In the genomic region with DNA sequence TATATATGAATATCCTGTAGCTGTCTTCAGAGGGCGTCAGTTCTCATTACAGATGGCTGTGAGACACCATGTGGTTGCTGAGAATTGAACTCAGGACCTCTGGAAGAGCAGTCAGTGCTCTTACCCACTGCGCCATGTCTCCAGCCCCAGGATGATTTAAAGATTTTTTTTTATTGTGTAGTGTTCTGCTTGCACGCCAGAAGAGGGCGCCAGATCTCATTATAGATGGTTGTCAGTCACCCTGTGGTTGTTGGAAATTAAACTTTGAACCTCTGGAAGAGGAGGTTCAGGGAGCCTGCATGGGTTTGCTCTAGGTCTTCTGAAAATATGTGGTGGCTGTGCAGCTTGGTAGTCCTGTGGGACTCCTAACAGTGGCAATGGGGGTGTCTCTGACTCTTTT, we compare ENCODE assay signal across 8 mouse cellular contexts. TPM values are rescaled to one million over a fixed set of nuclear protein-coding genes. Genes with fewer than 3 reads are reported as not detected.
DNase-seq lines count a peak whose midpoint lies in the region; ATAC-seq and TF ChIP-seq lines count a peak whose summit lies in the region.

No protein-coding gene starts in this region.

- 38% methylated on average over 4 of the region's 4 CpGs for WGBS in kidney, embryonic 14.5 days

- no peak for ATAC-seq in kidney, embryonic 14.5 days (ENCODE audit: low FRiP score, low TSS enrichment)

- peak; percentile 52 for TF ChIP-seq RAD21 in CH12.LX (IDR thresholded peaks at IDR 0.05; ENCODE audit: low read depth, low read length)

- TF ChIP-seq CTCF in CH12.LX (conservative IDR thresholded peaks at IDR 0.05 in 1 of 2, IDR thresholded peaks at IDR 0.05 in 1 of 2; ENCODE audit: low read depth in 2 of 2, low read length in 2 of 2): peak; percentile 44 to 70; a peak in 3 of 4 replicates

- TF ChIP-seq EP300 in CH12.LX (IDR thresholded peaks at IDR 0.05; ENCODE audit: low read length): no peak

- no peaks in the 10 kb centered on the region; the same call in 1 of the 2 replicates for H3K79me2 ChIP-seq in CH12.LX (replicated peaks; ENCODE audit: control insufficient read depth, extremely low read depth, insufficient read depth, poor library complexity, severe bottlenecking)

- no peaks in the 10 kb centered on the region for H3K27me3 ChIP-seq in kidney, embryonic 14.5 days (ENCODE audit: control insufficient read depth, insufficient read depth, low read length)
- no peaks in the 10 kb centered on the region for H3K27me3 ChIP-seq in CH12.LX (replicated peaks)

- no peaks in the 10 kb centered on the region for H3K4me1 ChIP-seq in kidney, embryonic 14.5 days (ENCODE audit: control insufficient read depth, insufficient read depth, low read length)
- peaks cover 0 to 5% of the 10 kb centered on the region in 2 experiments; a peak in 2 of 4 replicates for H3K4me1 ChIP-seq in CH12.LX (ENCODE audit: control insufficient read depth in 1 of 2, insufficient read depth in 2 of 2)

- dilution Hi-C loops in CH12.LX (cut with MboI; ENCODE audit: extremely low pct_ligation_motif_present, extremely low pct_unique_long_range_greater_than_20kb, low sequenced_read_pairs): no loop called here

- no peak overlapping the region for H3K27ac ChIP-seq in kidney, embryonic 14.5 days (ENCODE audit: low read depth, low read length)
- H3K27ac ChIP-seq in CH12.LX (ENCODE audit: insufficient read depth, low read depth): no peak overlapping the region

- in situ Hi-C loops in CH12.LX (cut with MboI; ENCODE audit: low pct_ligation_motif_present, low pct_unique_long_range_greater_than_20kb, low sequenced_read_pairs): no loop called here

- H3K4me2 ChIP-seq in kidney, embryonic 14.5 days (replicated peaks; ENCODE audit: low read depth, low read length): no peak overlapping the region
- H3K4me2 ChIP-seq in CH12.LX (ENCODE audit: insufficient read depth, low read depth, poor library complexity, severe bottlenecking): no peak overlapping the region

- peak; percentile 47 for DNase-seq in kidney, adult 18-20 months
- peak; percentile 72 for DNase-seq in CH12.LX (ENCODE audit: extremely low read depth)
- peak; percentile 37 to 70 for DNase-seq in adrenal gland, adult (ENCODE audit: inconsistent age in 2 of 2, low spot score in 1 of 2)
- DNase-seq in forelimb bud, embryonic 11.5 days (ENCODE audit: low read depth, low spot score): peak; percentile 51
- peak; percentile 56 for DNase-seq in lung, postnatal 14 days
- DNase-seq in thymus, adult 18-20 months: peak; percentile 3 to 19
- DNase-seq in frontal cortex, postnatal 10 days (ENCODE audit: low spot score in 2 of 2): no peak

- no peak overlapping the region for H3K4me3 ChIP-seq in kidney, embryonic 14.5 days (ENCODE audit: low read length)
- no peak overlapping the region for H3K4me3 ChIP-seq in CH12.LX (replicated peaks in 1 of 3; ENCODE audit: low read depth in 2 of 3, low read length in 2 of 3, poor library complexity in 1 of 3)

- TF ChIP-seq POLR2A in CH12.LX (IDR thresholded peaks at IDR 0.05; ENCODE audit: low read depth, low read length): no peak

- H3K9ac ChIP-seq in kidney, embryonic 14.5 days (ENCODE audit: low read depth, low read length): no peak overlapping the region
- no peak overlapping the region for H3K9ac ChIP-seq in CH12.LX (ENCODE audit: insufficient read depth, low read depth)

- no peaks in the 10 kb centered on the region for H3K36me3 ChIP-seq in kidney, embryonic 14.5 days (ENCODE audit: control insufficient read depth, insufficient read depth, low read length)
- peaks cover 0 to 7% of the 10 kb centered on the region in 2 experiments for H3K36me3 ChIP-seq in CH12.LX (replicated peaks in 1 of 2; ENCODE audit: control insufficient read depth in 1 of 2, insufficient read depth in 1 of 2, low read length in 1 of 2)

- no peaks in the 10 kb centered on the region for H3K9me3 ChIP-seq in kidney, embryonic 14.5 days (ENCODE audit: control insufficient read depth, low read length)
- no peaks in the 10 kb centered on the region for H3K9me3 ChIP-seq in CH12.LX (replicated peaks; ENCODE audit: low read length)

TF ChIP-seq in CH12.LX, 34 proteins besides CTCF, POLR2A, EP300 and RAD21:
- TF ChIP-seq ZNF384 (IDR thresholded peaks at IDR 0.05; ENCODE audit: low read depth, low read length) (peak; percentile 82), SMC3 (IDR thresholded peaks at IDR 0.05; ENCODE audit: low read depth, low read length) (peak; percentile 55), SIN3A (IDR thresholded peaks at IDR 0.05; ENCODE audit: low read length) (no peak), ZC3H11A (IDR thresholded peaks at IDR 0.05; ENCODE audit: low read depth, low read length) (no peak), USF1 (IDR thresholded peaks at IDR 0.05; ENCODE audit: low read depth, low read length) (no peak)

RNA-seq across cellular contexts. Expression of a gene that starts 5.4 kb away (rescaled TPM):
- polyA plus RNA-seq in kidney, embryonic 14.5 days (2014; fragmentation: Nextera tagmentation; extraction: Ambion mirVana): 542 and 571 TPM in 2 replicates
- total RNA-seq in CH12.LX (2012; rRNA removed) (54.5 and 86.7 TPM in 2 replicates), CH12.LX (2014; rRNA removed) (169 and 184 TPM in 2 replicates)
- polyA plus RNA-seq in CH12.LX (2012; ENCODE audit: insufficient read length, low read depth): 356 and 406 TPM in 2 replicates

RNA-seq across cellular contexts. Expression of a gene that starts 5.4 kb away (rescaled TPM):
- 2.2 and 2.8 TPM in 2 replicates for polyA plus RNA-seq in kidney, embryonic 14.5 days (2014; fragmentation: Nextera tagmentation; extraction: Ambion mirVana)
- total RNA-seq in CH12.LX (2012; rRNA removed): 0.89 and 1.5 TPM in 2 replicates
- 1.2 and 2.2 TPM in 2 replicates for total RNA-seq in CH12.LX (2014; rRNA removed)
- polyA plus RNA-seq in CH12.LX (2012; ENCODE audit: insufficient read length, low read depth): 1.8 TPM in 2 replicates

RNA-seq across cellular contexts. Expression of a gene that starts 21.2 kb away (rescaled TPM):
- not detected in 2 replicates for polyA plus RNA-seq in kidney, embryonic 14.5 days (2014; fragmentation: Nextera tagmentation; extraction: Ambion mirVana)
- 4.8 and 6.3 TPM in 2 replicates for total RNA-seq in CH12.LX (2012; rRNA removed)
- total RNA-seq in CH12.LX (2014; rRNA removed): 1.6 and 2.0 TPM in 2 replicates
- 6.2 and 9.2 TPM in 2 replicates for polyA plus RNA-seq in CH12.LX (2012; ENCODE audit: insufficient read length, low read depth)

RNA-seq across cellular contexts. Expression of a gene that starts 35.9 kb away (rescaled TPM):
- polyA plus RNA-seq in kidney, embryonic 14.5 days (2014; fragmentation: Nextera tagmentation; extraction: Ambion mirVana): 12.0 and 12.2 TPM in 2 replicates
- total RNA-seq in CH12.LX (2012; rRNA removed) (0.38 and 1.4 TPM in 2 replicates), CH12.LX (2014; rRNA removed) (2.1 and 2.3 TPM in 2 replicates)
- 1.0 and 1.5 TPM in 2 replicates for polyA plus RNA-seq in CH12.LX (2012; ENCODE audit: insufficient read length, low read depth)

RNA-seq across cellular contexts. Expression of a gene that starts 40.8 kb away (rescaled TPM):
- 522 and 664 TPM in 2 replicates for polyA plus RNA-seq in kidney, embryonic 14.5 days (2014; fragmentation: Nextera tagmentation; extraction: Ambion mirVana)
- total RNA-seq in CH12.LX (2012; rRNA removed): 164 and 189 TPM in 2 replicates
- 116 TPM in 2 replicates for total RNA-seq in CH12.LX (2014; rRNA removed)
- 222 and 255 TPM in 2 replicates for polyA plus RNA-seq in CH12.LX (2012; ENCODE audit: insufficient read length, low read depth)

Comparison
In these comparisons a context has a peak if more than half of its experiments do, and no peak if none do; other contexts are left out.
1. DNase-seq: peak in kidney, adult 18-20 months (single experiment), CH12.LX (single experiment), adrenal gland, adult (2 of 2), forelimb bud, embryonic 11.5 days (single experiment), lung, postnatal 14 days (single experiment) and thymus, adult 18-20 months (2 of 2); none in frontal cortex, postnatal 10 days (0 of 2).